In genomic region chr7:113196171-113196570, GRCm38 (mm10) we compare ENCODE assay signal across 25 mouse cellular contexts.
"Had no signal": no experiment of that assay in that cellular context is flagged by ENCODE, and none has a peak within 500 bp of the region (broad histone marks: within the 10 kb centered on the region; RNA-seq: fewer than 3 reads in every experiment).

No protein-coding gene starts in this region.

- H3K4me3 ChIP-seq: gastrocnemius, adult 2 months; heart, embryonic 13.5 days; heart, embryonic 15.5 days; hindbrain, embryonic 10.5 days; hindbrain, embryonic 13.5 days; hindbrain, embryonic 15.5 days; limb, embryonic 13.5 days; limb, embryonic 15.5 days; liver, embryonic 12.5 days had no signal

- DNase-seq: gastrocnemius, adult 2 months; gastrocnemius, postnatal 10 days; gastrocnemius, postnatal 25 days; heart, adult 18-20 months; heart, postnatal 14 days; heart, postnatal 4 days; kidney, adult 11 months; kidney, adult 8-10 months; kidney, postnatal 10 days; kidney, postnatal 36 days; layer of hippocampus, adult 9-11 months; layer of hippocampus, postnatal 36 days; left cerebral cortex, postnatal 4 days had no signal

- H3K27me3 ChIP-seq: heart, embryonic 13.5 days; heart, embryonic 15.5 days; hindbrain, embryonic 13.5 days; hindbrain, embryonic 15.5 days; limb, embryonic 13.5 days; limb, embryonic 15.5 days had no signal

- ATAC-seq: hindbrain, postnatal 0 days; intestine, embryonic 16.5 days; liver, embryonic 12.5 days had no signal

- H3K9ac ChIP-seq: heart, embryonic 13.5 days; heart, embryonic 15.5 days; hindbrain, embryonic 13.5 days; hindbrain, embryonic 15.5 days; limb, embryonic 13.5 days; limb, embryonic 15.5 days; liver, embryonic 12.5 days; liver, embryonic 14.5 days had no signal

- H3K4me2 ChIP-seq: heart, embryonic 11.5 days; heart, embryonic 13.5 days; heart, embryonic 15.5 days; hindbrain, embryonic 13.5 days; hindbrain, embryonic 15.5 days; limb, embryonic 13.5 days; limb, embryonic 15.5 days; liver, embryonic 12.5 days had no signal

- H3K9me3 ChIP-seq: heart, embryonic 15.5 days; hindbrain, embryonic 10.5 days; hindbrain, embryonic 13.5 days; hindbrain, embryonic 15.5 days; limb, embryonic 13.5 days; limb, embryonic 15.5 days; liver, embryonic 12.5 days had no signal

- H3K36me3 ChIP-seq: heart, embryonic 13.5 days; heart, embryonic 15.5 days; hindbrain, embryonic 10.5 days; hindbrain, embryonic 13.5 days; hindbrain, embryonic 15.5 days; limb, embryonic 13.5 days; limb, embryonic 15.5 days; liver, embryonic 12.5 days had no signal

- H3K4me1 ChIP-seq: hindbrain, embryonic 15.5 days; limb, embryonic 15.5 days had no signal

- H3K27ac ChIP-seq: gastrocnemius, adult 2 months; heart, embryonic 13.5 days; heart, embryonic 15.5 days; hindbrain, embryonic 10.5 days; hindbrain, embryonic 13.5 days; hindbrain, embryonic 15.5 days; hindbrain, postnatal 0 days; limb, embryonic 13.5 days; limb, embryonic 15.5 days; liver, embryonic 12.5 days; liver, embryonic 14.5 days had no signal
